In the genomic region with DNA sequence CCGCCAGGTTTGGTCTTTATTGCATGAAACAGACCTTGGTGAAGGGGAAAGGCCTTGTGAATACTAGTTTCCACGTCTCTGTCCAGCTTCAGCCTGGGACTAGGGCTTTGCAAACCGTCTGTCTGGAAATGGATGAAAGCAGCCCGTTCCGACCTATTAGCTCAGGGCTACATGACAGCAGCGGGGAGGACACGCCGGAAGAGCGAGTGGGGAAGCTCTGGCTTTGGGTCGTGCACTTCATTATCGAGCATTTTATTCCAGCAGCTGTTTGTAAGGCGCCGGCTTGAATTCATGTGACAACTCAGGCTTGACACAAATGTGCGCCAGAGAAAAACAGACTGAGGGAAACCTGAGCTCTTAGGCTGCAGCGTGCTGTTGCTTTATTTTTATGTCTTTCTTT, we compare ENCODE assay signal across 9 mouse cellular contexts. TPM values are rescaled to one million over a fixed set of nuclear protein-coding genes. Genes with fewer than 3 reads are reported as not detected.
DNase-seq lines count a peak whose midpoint lies in the region; ATAC-seq and TF ChIP-seq lines count a peak whose summit lies in the region.
"Had no signal": no experiment of that assay in that cellular context is flagged by ENCODE, and none has a peak within 500 bp of the region (broad histone marks: within the 10 kb centered on the region; RNA-seq: fewer than 3 reads in every experiment).

No protein-coding gene starts in this region.

- H3K4me3 ChIP-seq in lung, embryonic 14.5 days (ENCODE audit: low read depth, low read length), result no peak overlapping the region
- H3K4me3 ChIP-seq in lung, adult 2 months (replicated peaks; ENCODE audit: extremely low read depth, low read depth, low read length), result no peak overlapping the region
- no peak overlapping the region for H3K4me3 ChIP-seq in heart, embryonic 15.5 days
- H3K4me3 ChIP-seq: liver, embryonic 13.5 days had no signal

- no peaks in the 10 kb centered on the region; the same call in 1 of the 2 replicates for H3K4me1 ChIP-seq in lung, embryonic 14.5 days (ENCODE audit: insufficient read depth)
- peaks cover 3% of the 10 kb centered on the region; the same call in 1 of the 2 replicates for H3K4me1 ChIP-seq in lung, adult 2 months (ENCODE audit: control insufficient read depth, insufficient read depth, low read length)
- H3K4me1 ChIP-seq in heart, embryonic 15.5 days (replicated peaks), result peaks cover 72% of the 10 kb centered on the region

- peak; percentile 74 for DNase-seq in lung, embryonic 14.5 days
- no peak for DNase-seq in lung, adult 2 months
- peak; percentile 76 for DNase-seq in kidney, postnatal 10 days
- DNase-seq in retina, embryonic 14.5 days (ENCODE audit: low spot score), result peak; percentile 62
- no peak for DNase-seq in urinary bladder, postnatal 4 days (ENCODE audit: low spot score in 2 of 2)
- DNase-seq: liver, embryonic 13.5 days; thymus, postnatal 36 days had no signal

- no peaks in the 10 kb centered on the region for H3K9me3 ChIP-seq in lung, embryonic 14.5 days (ENCODE audit: low read depth, low read length)
- H3K9me3 ChIP-seq in heart, embryonic 15.5 days (replicated peaks), result no peaks in the 10 kb centered on the region
- H3K9me3 ChIP-seq: liver, embryonic 13.5 days had no signal

- H3K27ac ChIP-seq in lung, embryonic 14.5 days (ENCODE audit: low read depth), result no peak overlapping the region
- H3K27ac ChIP-seq in heart, embryonic 15.5 days, result peak overlapping the region; percentile 41
- H3K27ac ChIP-seq: liver, embryonic 13.5 days had no signal

- ATAC-seq in lung, embryonic 14.5 days (ENCODE audit: insufficient read depth), result peak; percentile 42
- ATAC-seq in heart, embryonic 15.5 days (replicated peaks; ENCODE audit: insufficient number of reproducible peaks, insufficient read depth, low FRiP score, low read depth), result no peak
- ATAC-seq in megakaryocyte progenitor cell, adult 5-6 weeks (replicated peaks; ENCODE audit: poor library complexity), result no peak

- H3K27me3 ChIP-seq in lung, embryonic 14.5 days (ENCODE audit: insufficient read depth, low read length), result no peaks in the 10 kb centered on the region
- no peaks in the 10 kb centered on the region for H3K27me3 ChIP-seq in heart, embryonic 15.5 days
- H3K27me3 ChIP-seq: liver, embryonic 13.5 days had no signal

- peaks cover 34% of the 10 kb centered on the region for H3K36me3 ChIP-seq in lung, embryonic 14.5 days (ENCODE audit: insufficient read depth)
- peaks cover 11% of the 10 kb centered on the region for H3K36me3 ChIP-seq in heart, embryonic 15.5 days

- H3K4me2 ChIP-seq in lung, embryonic 14.5 days, result no peak overlapping the region
- H3K4me2 ChIP-seq in heart, embryonic 15.5 days, result no peak overlapping the region
- H3K4me2 ChIP-seq: liver, embryonic 13.5 days had no signal

- no peak for TF ChIP-seq POLR2A in lung, adult 2 months (IDR thresholded peaks at IDR 0.05; ENCODE audit: borderline replicate concordance, extremely low read depth, low read depth, low read length)

- WGBS in lung, embryonic 14.5 days, result 50% methylated on average over 15 of the region's 15 CpGs
- WGBS in lung, adult 2 months, result 72% methylated on average over 15 of the region's 15 CpGs
- 52% methylated on average over 15 of the region's 15 CpGs for WGBS in heart, embryonic 15.5 days

- no peak overlapping the region for H3K9ac ChIP-seq in lung, embryonic 14.5 days
- 0 out of 2 replicates have a peak overlapping the region, but pooled peaks have one; percentile 1 for H3K9ac ChIP-seq in heart, embryonic 15.5 days
- H3K9ac ChIP-seq: liver, embryonic 13.5 days had no signal

- no peak for TF ChIP-seq CTCF in lung, embryonic 14.5 days (IDR thresholded peaks at IDR 0.05; ENCODE audit: low read depth)
- no peak for TF ChIP-seq CTCF in lung, adult 2 months (IDR thresholded peaks at IDR 0.05; ENCODE audit: insufficient read depth, low read length)

RNA-seq across cellular contexts. Expression of gene Bcl2l11, which starts 13.9 kb away (rescaled TPM):
- 27.9 and 29.9 TPM in 2 replicates for polyA plus RNA-seq in lung, embryonic 14.5 days (2014; fragmentation: Nextera tagmentation; extraction: Ambion mirVana)
- polyA plus RNA-seq in lung, adult 2 months (2012; rRNA removed), result 22.3 and 24.5 TPM in 2 replicates
- polyA plus RNA-seq in heart, embryonic 15.5 days (2015; fragmentation: Nextera tagmentation; extraction: Ambion mirVana), result 21.0 and 21.4 TPM in 2 replicates
- 10.1 and 11.9 TPM in 2 replicates for total RNA-seq in megakaryocyte progenitor cell, adult 5-6 weeks (2015)
- total RNA-seq in megakaryocyte progenitor cell, adult 5-6 weeks (2017), result 8.8 and 16.0 TPM in 2 replicates

Comparison
In these comparisons a context has a peak if more than half of its experiments do, and no peak if none do; other contexts are left out.
1. DNase-seq: peak in lung, embryonic 14.5 days (single experiment), kidney, postnatal 10 days (single experiment) and retina, embryonic 14.5 days (single experiment); none in lung, adult 2 months (single experiment) and urinary bladder, postnatal 4 days (0 of 2).